Mouse (Mus musculus): ENCODE measurements around the gene Ktn1. TPM values are rescaled to one million over a fixed set of nuclear protein-coding genes. Genes with fewer than 3 reads are reported as not detected.

The Ktn1 gene
- polyA plus RNA-seq, 1 experiment from 2014 or later: 98.3 TPM

DNA sequence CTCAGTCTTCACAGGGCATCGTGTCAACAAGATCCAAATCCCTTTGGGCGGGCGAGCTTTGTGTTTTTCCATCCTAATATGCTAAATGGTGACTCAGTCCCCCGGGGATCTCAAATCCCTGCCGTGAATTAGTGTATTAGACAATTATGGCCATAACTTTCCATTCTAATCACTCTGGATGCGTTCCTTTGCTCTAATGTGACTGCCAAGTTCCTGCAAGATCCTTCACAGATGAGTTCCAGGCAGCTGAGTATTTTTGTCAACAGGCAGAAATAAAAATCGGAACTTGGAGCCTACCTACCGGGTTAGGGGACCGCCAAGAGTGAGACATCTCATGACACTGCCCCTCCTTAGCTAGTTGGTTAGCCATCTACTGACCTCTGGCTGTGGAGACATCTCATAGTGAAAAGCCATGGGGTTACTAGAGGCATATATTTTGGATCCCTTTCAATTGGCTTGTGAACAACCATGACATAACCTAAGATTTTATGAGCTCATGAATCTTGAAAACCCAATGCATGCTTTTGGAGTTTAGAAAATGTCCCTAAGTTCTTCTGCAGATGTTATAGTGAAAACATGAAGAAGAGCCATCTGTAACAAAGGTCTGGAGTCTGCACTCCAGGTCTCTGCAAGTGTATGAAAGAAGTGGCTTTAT is 108.3 kb downstream of the Ktn1 start:
- no peaks in the 10 kb centered on the region for H3K4me1 ChIP-seq (ENCODE audit: control insufficient read depth, insufficient read depth, low read length)

DNA sequence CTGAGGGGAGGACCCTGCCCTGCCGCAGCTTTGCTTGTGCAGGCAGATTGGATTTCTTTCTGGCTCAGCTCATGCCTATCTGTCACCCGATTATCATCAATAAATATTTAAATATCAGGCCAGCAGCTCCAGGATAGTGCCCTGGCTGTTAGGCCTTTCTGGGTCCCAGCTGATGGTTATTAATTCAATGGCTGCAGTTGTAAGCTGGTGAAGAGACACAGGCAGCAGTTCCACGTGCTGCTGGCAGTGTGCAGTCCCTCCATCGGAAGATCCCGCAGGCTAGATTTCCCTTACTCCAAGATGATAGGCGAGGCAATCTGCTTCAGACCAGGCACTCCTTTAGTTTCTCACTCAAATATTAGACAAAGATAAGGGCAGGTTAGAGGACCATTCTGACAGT is 116.9 kb downstream of the Ktn1 start:
- H3K9ac ChIP-seq (ENCODE audit: low read depth, low read length): no peak overlapping the region

More for the DNA sequence above, 108.3 kb downstream of the Ktn1 start:
- ATAC-seq (ENCODE audit: low FRiP score, low TSS enrichment): no peak
- Histone ChIP-seq H3K36me3 (ENCODE audit: control insufficient read depth, insufficient read depth, low read length) (no peaks in the 10 kb centered on the region), H3K27ac (ENCODE audit: low read depth, low read length) (no peak overlapping the region), H3K9ac (ENCODE audit: low read depth, low read length) (no peak overlapping the region), H3K27me3 (ENCODE audit: control insufficient read depth, insufficient read depth, low read length) (no peaks in the 10 kb centered on the region), H3K9me3 (ENCODE audit: control insufficient read depth, low read length) (no peaks in the 10 kb centered on the region), H3K4me2 (replicated peaks; ENCODE audit: low read depth, low read length) (no peak overlapping the region), H3K4me3 (ENCODE audit: low read length) (no peak overlapping the region)
- 83% methylated on average over 9 of the region's 9 CpGs for WGBS

DNA sequence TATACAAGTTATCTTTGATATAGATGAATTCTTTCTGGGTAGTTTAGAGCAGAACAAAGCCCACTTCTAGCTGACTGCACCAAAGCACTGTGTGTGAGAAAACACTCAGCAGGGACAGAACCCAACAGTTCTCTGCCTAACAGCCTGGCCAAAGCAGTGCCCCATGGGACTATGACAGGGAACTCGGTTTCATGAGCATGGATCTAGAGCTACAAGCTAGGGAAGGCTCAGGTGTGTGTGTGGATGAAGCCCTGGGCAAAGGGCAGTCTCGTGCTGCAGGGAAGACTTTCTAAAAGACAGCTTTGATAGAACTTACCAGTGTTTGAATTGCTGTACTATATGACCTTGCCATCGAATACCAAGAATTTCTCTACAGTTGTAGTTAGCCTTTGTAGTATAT is 117.5 kb downstream of the Ktn1 start:
- Histone ChIP-seq H3K4me1 (ENCODE audit: control insufficient read depth, insufficient read depth, low read length) (no peaks in the 10 kb centered on the region), H3K4me3 (ENCODE audit: low read length) (no peak overlapping the region), H3K36me3 (ENCODE audit: control insufficient read depth, insufficient read depth, low read length) (no peaks in the 10 kb centered on the region), H3K4me2 (replicated peaks; ENCODE audit: low read depth, low read length) (no peak overlapping the region), H3K9ac (ENCODE audit: low read depth, low read length) (no peak overlapping the region), H3K27ac (ENCODE audit: low read depth, low read length) (no peak overlapping the region), H3K27me3 (ENCODE audit: control insufficient read depth, insufficient read depth, low read length) (no peaks in the 10 kb centered on the region), H3K9me3 (ENCODE audit: control insufficient read depth, low read length) (no peaks in the 10 kb centered on the region)
- WGBS: 82% methylated on average over 3 of the region's 3 CpGs
- ATAC-seq (ENCODE audit: low FRiP score, low TSS enrichment): no peak

More for the DNA sequence above, 116.9 kb downstream of the Ktn1 start:
- Histone ChIP-seq H3K4me3 (ENCODE audit: low read length) (no peak overlapping the region), H3K9me3 (ENCODE audit: control insufficient read depth, low read length) (no peaks in the 10 kb centered on the region), H3K27ac (ENCODE audit: low read depth, low read length) (no peak overlapping the region), H3K27me3 (ENCODE audit: control insufficient read depth, insufficient read depth, low read length) (no peaks in the 10 kb centered on the region), H3K36me3 (ENCODE audit: control insufficient read depth, insufficient read depth, low read length) (no peaks in the 10 kb centered on the region), H3K4me2 (replicated peaks; ENCODE audit: low read depth, low read length) (no peak overlapping the region), H3K4me1 (ENCODE audit: control insufficient read depth, insufficient read depth, low read length) (no peaks in the 10 kb centered on the region)
- no peak for ATAC-seq (ENCODE audit: low FRiP score, low TSS enrichment)
- WGBS: 60% methylated on average over 6 of the region's 6 CpGs

DNA sequence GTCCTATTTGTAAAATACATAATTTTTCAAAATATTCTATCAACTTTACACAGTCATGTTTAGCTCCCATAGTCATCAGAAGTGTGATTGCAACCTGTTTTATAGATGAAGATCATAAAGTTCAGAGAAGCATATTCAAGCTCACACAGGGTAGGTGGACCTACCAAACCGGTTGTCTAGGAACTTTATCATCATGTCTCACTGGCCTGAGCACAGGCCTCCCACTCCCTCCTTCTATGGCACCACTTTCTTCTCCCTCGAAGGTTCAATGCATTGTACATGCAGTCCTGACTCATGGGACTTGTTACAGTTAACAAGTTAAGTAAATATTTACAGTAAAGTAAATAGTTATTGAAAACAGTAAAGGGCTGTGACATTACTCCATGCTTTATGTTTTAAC is 118.1 kb downstream of the Ktn1 start:
- Histone ChIP-seq H3K4me3 (ENCODE audit: low read length) (no peak overlapping the region), H3K4me1 (ENCODE audit: control insufficient read depth, insufficient read depth, low read length) (no peaks in the 10 kb centered on the region), H3K9me3 (ENCODE audit: control insufficient read depth, low read length) (no peaks in the 10 kb centered on the region), H3K27ac (ENCODE audit: low read depth, low read length) (no peak overlapping the region), H3K27me3 (ENCODE audit: control insufficient read depth, insufficient read depth, low read length) (no peaks in the 10 kb centered on the region), H3K4me2 (replicated peaks; ENCODE audit: low read depth, low read length) (no peak overlapping the region), H3K36me3 (ENCODE audit: control insufficient read depth, insufficient read depth, low read length) (no peaks in the 10 kb centered on the region), H3K9ac (ENCODE audit: low read depth, low read length) (no peak overlapping the region)
- WGBS: 64% methylated on average over 2 of the region's 2 CpGs
- no peak for ATAC-seq (ENCODE audit: low FRiP score, low TSS enrichment)

DNA sequence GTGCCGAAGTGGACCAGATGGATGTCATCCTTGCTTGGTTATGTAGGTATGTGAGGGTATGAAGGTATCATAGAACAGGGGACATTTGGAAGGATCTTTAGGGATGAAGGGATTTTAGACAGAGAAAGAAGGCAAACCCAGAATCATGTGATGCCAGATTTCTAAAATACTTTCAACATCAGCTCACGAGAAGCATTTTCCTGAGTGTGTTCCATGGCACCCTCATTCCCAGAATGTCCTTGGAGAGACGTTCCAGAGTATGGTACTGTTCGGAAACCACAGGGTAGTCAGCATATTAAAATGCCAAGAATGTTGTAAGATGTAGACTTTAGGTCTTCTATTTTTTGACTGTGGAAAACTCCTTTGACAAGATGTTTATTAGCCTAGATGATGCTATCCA is 123.2 kb downstream of the Ktn1 start:
- H3K27ac ChIP-seq (ENCODE audit: low read depth, low read length): no peak overlapping the region
- H3K27me3 ChIP-seq (ENCODE audit: control insufficient read depth, insufficient read depth, low read length): no peaks in the 10 kb centered on the region
- H3K9me3 ChIP-seq (ENCODE audit: control insufficient read depth, low read length): no peaks in the 10 kb centered on the region
- ATAC-seq (ENCODE audit: low FRiP score, low TSS enrichment): no peak
- H3K4me3 ChIP-seq (ENCODE audit: low read length): no peak overlapping the region
- no peak overlapping the region for H3K4me2 ChIP-seq (replicated peaks; ENCODE audit: low read depth, low read length)
- no peak overlapping the region for H3K9ac ChIP-seq (ENCODE audit: low read depth, low read length)
- H3K4me1 ChIP-seq (ENCODE audit: control insufficient read depth, insufficient read depth, low read length): no peaks in the 10 kb centered on the region
- WGBS: 89% methylated on average over 4 of the region's 4 CpGs
- H3K36me3 ChIP-seq (ENCODE audit: control insufficient read depth, insufficient read depth, low read length): no peaks in the 10 kb centered on the region

DNA sequence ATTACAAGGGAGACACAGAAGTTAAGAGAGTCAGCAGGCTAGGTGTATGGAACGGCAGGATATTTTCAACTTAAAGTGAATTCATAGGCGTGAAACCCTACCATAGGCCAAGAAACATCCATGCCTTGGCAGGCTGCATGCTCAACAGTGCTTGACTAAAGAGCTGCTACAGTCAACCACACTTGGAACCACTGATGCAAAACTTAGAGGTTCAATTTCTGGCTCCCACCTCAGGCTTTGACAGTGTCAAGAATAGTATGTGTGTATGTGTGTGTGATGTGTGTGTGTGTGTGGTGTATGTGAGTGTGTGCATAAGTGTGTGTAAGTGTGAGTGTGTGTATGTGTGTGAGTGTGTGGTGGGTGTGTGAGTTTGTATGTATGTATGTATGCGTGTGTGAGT is 127.3 kb downstream of the Ktn1 start:
- 71% methylated on average over 3 of the region's 3 CpGs for WGBS
- Histone ChIP-seq H3K4me2 (replicated peaks; ENCODE audit: low read depth, low read length) (no peak overlapping the region), H3K9ac (ENCODE audit: low read depth, low read length) (no peak overlapping the region), H3K36me3 (ENCODE audit: control insufficient read depth, insufficient read depth, low read length) (no peaks in the 10 kb centered on the region), H3K4me3 (ENCODE audit: low read length) (no peak overlapping the region), H3K9me3 (ENCODE audit: control insufficient read depth, low read length) (no peaks in the 10 kb centered on the region), H3K4me1 (ENCODE audit: control insufficient read depth, insufficient read depth, low read length) (no peaks in the 10 kb centered on the region), H3K27ac (ENCODE audit: low read depth, low read length) (no peak overlapping the region), H3K27me3 (ENCODE audit: control insufficient read depth, insufficient read depth, low read length) (no peaks in the 10 kb centered on the region)
- peak; percentile 60; the same call in 1 of the 2 replicates for ATAC-seq (ENCODE audit: low FRiP score, low TSS enrichment)

DNA sequence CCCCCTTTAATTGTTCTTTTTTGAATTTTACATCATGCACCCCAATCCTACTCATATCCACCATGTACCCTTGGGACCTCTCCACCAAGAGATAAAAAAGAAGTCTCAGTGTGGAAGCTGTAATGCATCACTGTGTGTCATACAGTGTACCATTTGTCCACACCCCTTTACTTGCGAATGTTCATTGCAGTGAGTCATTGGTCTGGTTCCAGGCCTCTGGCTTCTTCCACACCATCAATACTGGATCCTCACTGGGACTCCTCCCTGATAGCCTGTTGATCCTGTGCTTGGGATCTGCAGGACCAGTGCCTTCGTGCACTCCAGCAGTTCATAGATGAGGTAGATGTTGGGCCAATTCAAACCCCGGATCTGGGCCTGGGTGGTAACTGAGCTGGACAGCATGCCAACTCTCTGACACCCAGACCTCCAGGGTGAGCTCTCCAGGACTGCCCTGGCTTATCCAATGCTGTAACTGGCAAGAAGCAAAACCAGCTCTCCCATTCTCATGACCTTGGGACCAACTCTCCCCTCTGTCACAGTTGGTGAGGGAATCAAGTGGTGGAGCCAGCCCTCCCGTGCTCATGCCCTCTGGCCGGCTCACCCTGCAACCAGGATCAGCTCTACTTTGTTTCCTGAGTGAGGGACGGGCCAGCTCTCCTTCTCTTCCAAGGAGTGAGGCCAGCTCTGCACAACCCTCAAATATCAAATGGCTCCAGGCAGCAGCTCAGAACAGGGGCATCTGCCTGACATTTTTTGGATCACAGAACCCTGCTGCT is 128.2 kb downstream of the Ktn1 start:
- no peak for ATAC-seq (ENCODE audit: low FRiP score, low TSS enrichment)
- Histone ChIP-seq H3K27ac (ENCODE audit: low read depth, low read length) (no peak overlapping the region), H3K4me2 (replicated peaks; ENCODE audit: low read depth, low read length) (no peak overlapping the region), H3K36me3 (ENCODE audit: control insufficient read depth, insufficient read depth, low read length) (no peaks in the 10 kb centered on the region), H3K9ac (ENCODE audit: low read depth, low read length) (no peak overlapping the region), H3K4me3 (ENCODE audit: low read length) (no peak overlapping the region), H3K4me1 (ENCODE audit: control insufficient read depth, insufficient read depth, low read length) (no peaks in the 10 kb centered on the region), H3K9me3 (ENCODE audit: control insufficient read depth, low read length) (no peaks in the 10 kb centered on the region), H3K27me3 (ENCODE audit: control insufficient read depth, insufficient read depth, low read length) (no peaks in the 10 kb centered on the region)
- WGBS: 76% methylated on average over 6 of the region's 6 CpGs

DNA sequence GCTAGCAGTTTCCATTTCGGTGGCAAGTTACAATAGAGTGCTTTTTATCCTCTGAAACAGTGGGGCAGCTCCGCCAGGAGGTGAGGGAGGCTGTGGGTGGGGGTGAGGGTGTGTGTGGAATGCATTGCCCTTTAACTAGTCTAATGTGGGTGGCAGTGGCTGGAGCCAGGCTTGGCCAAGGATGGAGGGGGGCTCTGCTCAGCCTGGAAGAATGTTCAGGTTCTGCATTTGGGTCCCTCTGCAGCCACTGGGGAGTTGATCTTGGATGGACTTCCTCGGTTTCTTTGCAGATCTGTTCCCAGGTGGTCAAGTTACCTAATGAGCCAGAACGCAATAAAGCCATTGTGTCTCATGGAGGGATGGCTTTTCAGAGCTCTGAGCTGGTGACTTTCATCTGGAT is 137.9 kb downstream of the Ktn1 start:
- no peaks in the 10 kb centered on the region for H3K36me3 ChIP-seq (ENCODE audit: control insufficient read depth, insufficient read depth, low read length)
- WGBS: 13% methylated on average over 4 of the region's 4 CpGs
- H3K4me3 ChIP-seq (ENCODE audit: low read length): no peak overlapping the region
- no peak overlapping the region for H3K9ac ChIP-seq (ENCODE audit: low read depth, low read length)
- H3K4me1 ChIP-seq (ENCODE audit: control insufficient read depth, insufficient read depth, low read length): peaks cover 5% of the 10 kb centered on the region; the same call in 1 of the 2 replicates
- 0 out of 2 replicates have a peak, but pooled peaks cover 4% of the 10 kb centered on the region for H3K9me3 ChIP-seq (ENCODE audit: control insufficient read depth, low read length)
- ATAC-seq (ENCODE audit: low FRiP score, low TSS enrichment): peak; percentile 52
- H3K27me3 ChIP-seq (ENCODE audit: control insufficient read depth, insufficient read depth, low read length): no peaks in the 10 kb centered on the region
- no peak overlapping the region for H3K27ac ChIP-seq (ENCODE audit: low read depth, low read length)
- no peak overlapping the region for H3K4me2 ChIP-seq (replicated peaks; ENCODE audit: low read depth, low read length)

Measured in kidney, embryonic 14.5 days (tissue).